Mouse (Mus musculus): Measurements from ENCODE around the gene Mllt1. TPM values are rescaled to one million over a fixed set of nuclear protein-coding genes. Genes with fewer than 3 reads are reported as not detected.

Gene Mllt1
- polyA plus RNA-seq (2015; fragmentation: Nextera tagmentation; extraction: Ambion mirVana) = 13.6 and 14.1 TPM in 2 replicates

DNA sequence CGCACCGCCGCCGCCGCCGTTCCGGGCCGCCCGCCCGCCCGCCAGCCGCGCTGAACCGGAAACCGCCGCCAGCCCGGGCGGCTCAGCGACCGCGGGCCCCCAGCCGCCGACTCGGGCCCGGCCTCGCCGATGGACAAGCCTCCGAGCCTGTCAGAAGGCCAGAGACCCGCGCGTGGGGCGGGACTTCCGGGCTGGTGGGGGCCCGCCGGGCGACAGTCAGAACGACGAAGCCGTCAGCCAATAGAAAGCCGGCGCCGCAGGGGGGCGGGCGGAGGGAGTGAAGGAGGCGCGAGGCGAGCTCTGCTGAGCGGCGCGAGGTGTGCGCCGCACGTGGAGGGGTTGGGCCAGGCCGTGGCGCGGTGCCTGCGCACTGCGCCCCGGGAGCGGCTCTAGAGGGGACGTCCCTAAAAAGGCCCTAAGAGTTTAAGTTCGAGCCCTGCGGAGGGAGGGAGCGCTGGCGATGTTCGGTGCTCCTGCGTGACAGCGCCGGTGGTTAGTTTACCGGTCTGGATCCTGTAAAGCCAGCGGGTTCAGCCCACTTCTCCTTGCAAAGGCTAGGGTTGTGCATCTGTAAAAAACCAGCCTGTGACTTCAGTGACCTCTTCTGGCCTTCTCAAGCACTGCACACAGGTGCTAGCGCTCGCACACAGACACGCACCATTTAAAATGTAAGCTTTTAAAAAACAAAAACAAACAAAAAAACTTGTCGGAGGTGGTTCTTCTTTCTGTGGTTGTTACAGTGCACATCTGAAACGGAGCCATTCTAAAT lies at the start of gene Mllt1:
Gene Mllt1, minus strand, starts transcription at position 53 of the 769 bp plus-strand sequence.

DNA sequence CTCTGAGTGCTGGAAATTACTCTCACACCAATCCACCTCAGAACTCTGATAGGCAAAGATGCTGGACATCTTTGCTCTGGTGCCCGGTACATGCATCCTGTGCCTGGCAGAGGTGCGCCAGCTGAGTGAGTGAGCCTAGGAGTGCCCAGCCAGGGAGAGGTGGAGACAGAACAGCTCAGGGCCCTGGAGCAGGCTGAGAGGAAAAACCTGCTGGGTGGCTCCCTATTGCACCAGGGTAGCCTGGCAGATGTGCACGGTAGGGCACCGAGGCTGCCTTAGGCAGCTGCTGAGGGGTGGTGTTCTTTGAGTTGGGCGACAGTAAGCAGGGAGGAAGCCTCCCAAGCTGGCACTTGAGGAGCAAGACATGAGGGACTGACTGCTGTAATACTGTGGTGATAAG lies 46.8 kb upstream of the Mllt1 start, which contains the start of gene Acer1:
Gene Acer1, minus strand, starts transcription at position 114 of the 400 bp plus-strand sequence.

GRCm38 (mm10) chr17:56874936-56875651 lies 60.1 kb downstream of the Mllt1 start, which contains the start of gene 1700061G19Rik:
TSS of gene 1700061G19Rik (plus strand) at chr17:56875477.

DNA sequence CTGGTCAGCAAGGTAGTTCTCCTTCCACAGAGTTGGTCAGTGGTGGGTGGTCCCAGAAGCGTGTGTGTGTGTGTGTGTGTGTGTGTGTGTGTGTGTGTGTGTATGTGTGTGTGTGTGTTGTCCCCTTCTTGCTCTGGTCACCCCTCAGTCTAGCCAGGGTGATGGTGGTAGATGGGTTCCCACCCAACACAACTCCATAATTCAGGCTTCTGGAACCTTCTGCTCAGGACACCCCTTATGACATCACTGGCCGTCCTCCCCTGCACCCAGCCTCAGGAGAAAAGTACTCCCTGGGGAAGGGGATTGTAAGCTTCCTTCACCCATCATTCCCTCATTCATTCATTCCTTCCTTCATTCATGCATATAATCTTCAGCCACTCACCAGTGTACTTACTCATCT lies 61.0 kb downstream of the Mllt1 start, which contains the start of gene Acsbg2:
Gene Acsbg2, minus strand, starts transcription at position 211 of the 400 bp plus-strand sequence.

Other genes starting within 250 kb of the Mllt1 start
- gene Ndufa11, start 217.6 kb downstream of the Mllt1 start, polyA plus RNA-seq (2015; fragmentation: Nextera tagmentation; extraction: Ambion mirVana) = 563 and 594 TPM in 2 replicates
- 19.4 and 35.9 TPM in 2 replicates for gene Vmac, start 217.4 kb downstream of the Mllt1 start, polyA plus RNA-seq (2015; fragmentation: Nextera tagmentation; extraction: Ambion mirVana)
- gene Nrtn, start 177.9 kb downstream of the Mllt1 start, polyA plus RNA-seq (2015; fragmentation: Nextera tagmentation; extraction: Ambion mirVana) = 14.4 and 16.2 TPM in 2 replicates
- 26.3 and 33.9 TPM in 2 replicates for gene Dus3l, start 170.7 kb downstream of the Mllt1 start, polyA plus RNA-seq (2015; fragmentation: Nextera tagmentation; extraction: Ambion mirVana)
- 0.17 and 0.46 TPM in 2 replicates for gene Prr22, start 165.2 kb downstream of the Mllt1 start, polyA plus RNA-seq (2015; fragmentation: Nextera tagmentation; extraction: Ambion mirVana)
- gene Rfx2, start 104.4 kb downstream of the Mllt1 start, polyA plus RNA-seq (2015; fragmentation: Nextera tagmentation; extraction: Ambion mirVana) = 2.0 and 3.3 TPM in 2 replicates
- gene Acsbg2, start 61.0 kb downstream of the Mllt1 start, polyA plus RNA-seq (2015; fragmentation: Nextera tagmentation; extraction: Ambion mirVana) = not detected in 2 replicates
- 0.19 and 0.26 TPM in 2 replicates for gene 1700061G19Rik, start 59.9 kb downstream of the Mllt1 start, polyA plus RNA-seq (2015; fragmentation: Nextera tagmentation; extraction: Ambion mirVana)
- gene Acer1, start 46.7 kb upstream of the Mllt1 start, polyA plus RNA-seq (2015; fragmentation: Nextera tagmentation; extraction: Ambion mirVana) = not detected in 2 replicates
- 117 and 163 TPM in 2 replicates for gene Clpp, start 54.9 kb upstream of the Mllt1 start, polyA plus RNA-seq (2015; fragmentation: Nextera tagmentation; extraction: Ambion mirVana)
- 112 TPM in 2 replicates for gene Alkbh7, start 61.9 kb upstream of the Mllt1 start, polyA plus RNA-seq (2015; fragmentation: Nextera tagmentation; extraction: Ambion mirVana)
- 4.4 and 7.9 TPM in 2 replicates for gene Pspn, start 64.6 kb upstream of the Mllt1 start, polyA plus RNA-seq (2015; fragmentation: Nextera tagmentation; extraction: Ambion mirVana)
- gene Gtf2f1, start 75.9 kb upstream of the Mllt1 start, polyA plus RNA-seq (2015; fragmentation: Nextera tagmentation; extraction: Ambion mirVana) = 29.7 and 47.9 TPM in 2 replicates
- gene Gm17949, start 76.1 kb upstream of the Mllt1 start, polyA plus RNA-seq (2015; fragmentation: Nextera tagmentation; extraction: Ambion mirVana) = 0.35 and 0.37 TPM in 2 replicates
- gene Khsrp, start 96.1 kb upstream of the Mllt1 start, polyA plus RNA-seq (2015; fragmentation: Nextera tagmentation; extraction: Ambion mirVana) = 20.2 and 25.9 TPM in 2 replicates
- not detected in 2 replicates for gene Slc25a41, start 106.2 kb upstream of the Mllt1 start, polyA plus RNA-seq (2015; fragmentation: Nextera tagmentation; extraction: Ambion mirVana)
- gene Crb3, start 123.7 kb upstream of the Mllt1 start, polyA plus RNA-seq (2015; fragmentation: Nextera tagmentation; extraction: Ambion mirVana) = 2.0 and 3.5 TPM in 2 replicates
- 12.5 and 14.0 TPM in 2 replicates for gene Slc25a23, start 124.4 kb upstream of the Mllt1 start, polyA plus RNA-seq (2015; fragmentation: Nextera tagmentation; extraction: Ambion mirVana)
- 0.93 and 2.0 TPM in 2 replicates for gene Dennd1c, start 143.1 kb upstream of the Mllt1 start, polyA plus RNA-seq (2015; fragmentation: Nextera tagmentation; extraction: Ambion mirVana)
- gene Tubb4a, start 152.4 kb upstream of the Mllt1 start, polyA plus RNA-seq (2015; fragmentation: Nextera tagmentation; extraction: Ambion mirVana) = 28.5 and 110 TPM in 2 replicates
- gene Tnfsf9, start 169.9 kb upstream of the Mllt1 start, polyA plus RNA-seq (2015; fragmentation: Nextera tagmentation; extraction: Ambion mirVana) = 1.5 and 1.6 TPM in 2 replicates
- gene Cd70, start 214.4 kb upstream of the Mllt1 start, polyA plus RNA-seq (2015; fragmentation: Nextera tagmentation; extraction: Ambion mirVana) = not detected in 2 replicates